Mouse (Mus musculus): ENCODE results near the gene Hpse2.

Gene Hpse2

DNA sequence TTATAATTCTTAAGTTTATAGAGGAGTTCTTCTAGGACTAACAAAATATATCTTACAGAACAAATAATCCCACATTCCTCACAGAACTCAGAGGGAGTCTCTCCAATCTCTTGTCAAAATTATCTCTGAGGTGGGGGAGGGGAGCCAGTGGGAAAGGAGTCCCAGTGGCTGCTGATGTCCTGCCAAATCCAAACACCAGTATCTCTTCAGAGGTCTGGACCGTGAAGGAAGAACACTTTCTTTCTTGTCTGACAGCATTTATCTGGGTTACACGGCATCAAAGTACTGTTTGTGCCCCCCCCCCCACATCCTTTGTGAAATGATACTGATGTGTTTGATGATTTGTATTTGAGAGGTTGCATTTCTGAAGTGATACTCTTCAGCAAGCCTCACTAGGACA, 213.3 kb downstream of the Hpse2 start:
- no peak for DNase-seq (ENCODE audit: low read depth, low spot score)

DNA sequence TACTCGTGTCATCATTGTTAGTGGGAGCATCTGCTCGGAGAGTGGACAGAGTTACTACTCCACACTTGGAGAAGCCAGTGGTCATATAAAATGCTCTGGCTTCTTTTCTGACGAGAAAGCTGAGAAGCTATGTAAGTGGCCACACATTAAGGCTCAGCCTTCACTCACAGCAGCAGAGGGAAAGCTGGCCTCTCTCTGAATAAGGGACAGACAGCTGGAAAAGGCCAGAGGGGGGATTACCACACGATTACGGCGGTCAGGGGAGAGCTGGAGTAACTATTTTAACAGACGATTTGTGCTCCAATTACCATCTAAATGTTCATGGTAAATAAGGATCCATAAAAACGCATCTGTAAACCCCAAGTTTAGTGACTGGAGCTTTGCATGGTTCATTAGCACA, 232.1 kb downstream of the Hpse2 start:
- no peak for DNase-seq (ENCODE audit: low read depth, low spot score)

DNA sequence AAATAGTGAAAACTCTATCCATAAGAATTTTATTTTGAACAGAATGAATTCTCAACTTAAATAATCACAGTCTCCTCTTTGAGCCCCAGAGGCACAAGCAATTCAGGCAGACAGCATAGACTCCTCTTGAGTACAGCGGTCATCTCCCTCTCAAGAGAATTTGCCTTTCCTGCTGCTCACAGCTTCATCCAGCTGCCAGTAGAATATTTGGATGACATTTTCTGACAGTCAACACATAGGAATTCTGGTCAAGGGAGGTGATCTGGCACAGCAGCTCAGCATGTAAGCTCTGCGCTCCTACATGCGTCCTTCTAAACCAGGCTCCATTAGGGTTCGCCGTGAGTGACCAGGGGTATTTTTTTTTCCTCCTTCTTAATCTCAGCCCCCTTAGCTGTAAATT, 232.6 kb downstream of the Hpse2 start:
- DNase-seq (ENCODE audit: low read depth, low spot score), result no peak

DNA sequence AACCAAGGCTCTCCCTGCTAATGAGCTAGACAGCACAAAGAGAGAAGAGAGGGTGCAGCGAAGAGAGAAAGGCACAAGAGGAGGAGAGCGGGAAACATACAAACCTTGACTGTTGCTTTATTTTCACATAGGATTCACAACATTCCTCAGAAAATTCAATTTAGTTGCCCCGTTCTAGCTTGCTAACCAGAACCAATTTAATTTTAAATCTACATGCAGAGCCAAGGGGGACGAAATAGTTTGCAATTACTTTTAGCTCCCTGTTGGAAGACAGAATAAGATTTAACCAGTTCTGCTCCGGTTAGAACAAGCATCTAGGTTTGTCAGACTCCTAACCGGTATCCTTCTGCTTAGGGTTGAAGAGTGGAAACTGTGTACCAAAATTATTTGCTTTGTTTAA, 240.3 kb downstream of the Hpse2 start:
- DNase-seq (ENCODE audit: low read depth, low spot score), result no peak

DNA sequence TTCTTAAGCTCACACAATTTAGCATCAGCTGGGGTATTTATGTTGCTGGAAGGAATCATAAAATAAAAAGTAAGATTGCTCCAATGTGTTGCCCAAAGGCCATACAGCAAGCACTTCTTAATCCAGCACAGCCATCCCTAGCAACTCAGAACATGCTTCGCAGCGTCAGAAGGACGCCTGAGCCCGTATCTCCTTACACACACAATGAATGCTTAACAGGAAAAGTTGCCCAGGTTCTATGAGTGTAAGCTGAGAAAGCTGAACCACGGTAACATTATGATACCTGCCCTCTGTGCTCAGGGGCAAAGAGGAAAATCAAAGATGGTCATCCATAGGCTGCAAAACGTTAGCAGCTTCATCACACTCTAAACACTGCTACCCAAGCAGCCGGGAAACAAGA, 241.3 kb downstream of the Hpse2 start:
- no peak for DNase-seq (ENCODE audit: low read depth, low spot score)

DNA sequence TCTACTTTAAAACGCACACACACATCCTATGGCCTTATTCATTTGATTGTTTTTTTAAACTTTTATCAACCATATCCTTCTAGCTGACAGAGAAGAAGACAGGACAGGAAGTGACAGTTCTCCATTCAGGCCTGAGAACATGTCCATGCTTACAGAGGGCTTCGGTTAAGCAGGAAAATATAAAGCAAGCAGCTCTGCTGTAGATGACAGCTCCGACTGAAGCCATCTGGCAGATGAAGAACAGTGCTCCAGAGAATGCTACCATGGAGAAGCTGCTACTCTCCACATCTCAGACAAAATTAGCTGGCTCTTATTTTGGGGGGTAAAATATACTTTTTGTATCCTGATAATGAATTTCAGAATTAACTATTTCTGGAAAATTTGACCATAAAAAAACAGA, 246.5 kb downstream of the Hpse2 start:
- DNase-seq (ENCODE audit: low read depth, low spot score), result no peak

DNA sequence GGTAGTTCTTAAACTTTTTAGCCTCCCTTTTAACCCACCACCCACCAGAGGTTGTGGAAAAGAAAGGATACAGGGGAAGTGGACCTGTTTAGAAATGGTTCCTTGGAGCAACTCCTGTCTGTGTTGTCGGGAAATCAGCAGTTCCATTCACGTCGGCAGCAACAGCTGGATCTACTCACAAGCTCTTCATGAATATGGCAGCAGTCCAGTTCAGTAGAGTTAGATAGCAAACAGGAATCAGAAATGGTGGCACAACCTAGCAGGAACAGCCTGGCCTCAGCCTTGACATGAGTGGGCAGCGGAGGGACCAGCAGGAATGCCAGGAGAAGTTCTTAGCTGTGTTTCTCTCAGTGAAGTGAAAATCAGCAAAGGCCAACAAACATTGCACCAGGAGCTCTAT, 278.4 kb downstream of the Hpse2 start:
- no peak for DNase-seq (ENCODE audit: low read depth, low spot score)

DNA sequence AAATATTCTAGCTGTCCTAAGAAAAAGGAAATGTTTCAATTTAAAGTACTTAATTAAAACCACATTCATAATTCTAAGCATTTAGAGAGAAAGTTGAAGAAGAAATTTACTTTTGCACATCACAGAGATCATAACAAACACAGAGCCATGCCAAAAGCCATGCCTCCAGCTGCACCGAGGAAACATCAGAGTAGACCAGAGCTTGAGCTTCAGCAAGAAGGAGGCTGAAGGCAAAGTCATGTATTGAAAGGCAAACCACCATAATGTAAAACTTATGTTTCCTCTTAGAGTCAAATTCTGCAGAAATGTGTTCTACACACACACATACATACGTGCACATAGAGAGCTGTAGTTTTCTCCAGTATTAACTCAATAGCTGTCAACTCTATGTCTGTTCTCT, 291.2 kb downstream of the Hpse2 start:
- no peak for DNase-seq (ENCODE audit: low read depth, low spot score)

DNA sequence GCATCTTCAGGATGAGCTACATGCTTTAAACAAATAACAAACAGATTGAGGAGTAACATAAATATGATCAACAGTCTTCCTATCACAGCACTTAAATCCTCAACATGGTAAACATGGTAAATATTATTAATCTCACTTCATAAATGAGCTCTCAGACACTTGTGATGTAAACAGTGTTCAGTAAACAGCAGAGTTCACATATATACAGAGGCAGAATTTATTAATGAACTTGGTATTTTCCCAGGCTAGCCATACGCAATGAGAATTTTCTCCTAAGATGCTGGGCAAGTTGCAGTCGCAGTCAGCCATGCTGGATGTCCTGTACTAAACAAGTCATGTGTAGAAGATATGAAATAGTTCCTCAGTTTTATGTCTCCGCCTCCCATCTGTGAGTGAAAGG, 300.9 kb downstream of the Hpse2 start:
- no peak for DNase-seq (ENCODE audit: low read depth, low spot score)

DNA sequence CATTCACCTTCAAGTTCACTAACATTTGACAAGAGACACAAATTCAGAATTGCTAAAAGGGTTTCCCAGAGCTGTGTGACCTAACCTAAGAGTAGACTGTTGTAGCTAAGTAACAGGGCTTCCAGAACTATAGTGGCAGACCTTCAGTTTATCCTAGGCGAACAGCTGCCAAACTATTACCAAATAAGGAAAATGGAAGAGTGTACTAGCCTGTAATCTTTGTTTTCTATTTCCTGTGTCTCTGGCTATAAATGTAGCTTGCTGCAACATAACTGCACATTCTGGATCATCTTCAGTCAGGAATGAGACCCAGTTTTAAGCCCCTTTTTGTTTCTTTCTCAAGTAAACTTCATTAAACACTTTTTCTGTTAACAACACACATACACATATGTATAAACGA, 324.0 kb downstream of the Hpse2 start:
- DNase-seq (ENCODE audit: low read depth, low spot score), result no peak

DNA sequence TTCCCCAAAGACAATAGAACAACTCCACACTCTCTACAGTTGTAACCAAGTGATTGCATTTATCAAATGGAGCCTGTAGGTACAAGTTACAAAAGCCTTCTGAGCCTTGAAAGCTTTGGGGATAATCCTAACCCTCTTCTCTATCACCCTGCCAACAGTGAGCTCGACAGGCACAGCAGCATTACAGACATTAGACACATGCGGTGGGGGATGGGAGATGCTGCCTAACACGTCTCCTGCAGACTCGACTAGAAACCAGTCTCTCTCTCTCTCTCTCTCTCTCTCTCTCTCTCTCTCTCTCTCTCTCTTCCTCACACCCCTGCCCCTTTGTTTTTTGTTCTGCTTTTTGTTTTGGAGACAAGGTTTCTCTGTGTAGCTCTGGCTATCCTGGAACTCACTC, 343.6 kb downstream of the Hpse2 start:
- DNase-seq (ENCODE audit: low read depth, low spot score), result no peak

DNA sequence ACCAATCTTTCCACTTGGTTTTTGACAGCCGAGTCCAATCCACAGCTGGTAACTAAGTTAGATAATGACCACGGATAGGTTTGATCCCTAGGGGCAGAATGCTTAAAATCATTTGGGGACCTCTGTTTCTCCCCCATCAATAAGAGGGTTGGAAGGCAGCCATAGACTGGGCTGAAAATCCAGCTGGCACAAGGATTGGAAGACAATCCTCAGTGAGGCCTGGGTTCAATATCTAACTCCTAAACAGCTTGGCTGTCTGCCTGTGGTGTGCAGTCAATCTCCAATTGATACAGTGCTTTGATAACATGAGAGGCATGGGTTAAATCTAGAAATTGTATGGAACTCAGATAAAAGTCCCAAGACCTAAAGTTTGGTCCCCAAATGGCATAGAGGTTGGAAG, 345.4 kb downstream of the Hpse2 start:
- DNase-seq (ENCODE audit: low read depth, low spot score), result no peak

DNA sequence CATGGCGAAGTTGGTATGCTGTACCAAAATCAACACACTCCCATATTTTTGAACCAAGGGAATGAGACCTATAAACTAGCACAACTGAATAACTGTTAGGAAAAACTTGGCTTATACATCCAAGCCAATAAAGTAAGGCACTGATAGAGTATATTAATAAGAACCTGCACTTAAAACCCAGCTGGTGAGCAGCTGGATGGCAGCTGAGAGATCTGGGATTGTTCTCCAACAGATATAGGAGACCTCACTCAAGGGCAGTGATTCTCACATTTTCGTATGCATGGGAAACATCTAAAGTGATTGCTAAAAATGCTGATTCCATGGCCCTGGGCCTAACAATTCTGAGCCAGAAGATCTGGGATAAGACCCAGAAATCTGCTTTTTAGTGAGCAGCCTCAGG, 345.9 kb downstream of the Hpse2 start:
- no peak for DNase-seq (ENCODE audit: low read depth, low spot score)

DNA sequence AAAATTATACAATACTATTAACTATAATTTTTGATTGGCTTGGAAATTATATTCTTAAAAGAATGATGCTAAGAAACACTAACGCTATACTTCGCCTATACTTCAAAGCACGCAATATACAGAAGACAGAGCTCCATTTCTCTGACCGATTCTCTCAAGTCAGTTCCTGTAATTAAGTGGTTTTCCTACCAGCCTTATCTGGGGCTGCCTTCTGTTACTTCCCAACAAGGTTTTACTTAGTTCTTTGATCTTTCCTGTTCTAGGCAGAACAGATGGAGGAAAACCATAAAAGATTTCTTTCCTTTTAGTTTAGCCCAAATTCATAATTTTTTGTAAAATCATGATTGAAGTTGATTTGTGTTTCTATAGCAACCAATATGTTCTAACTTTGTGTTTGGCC, 351.8 kb downstream of the Hpse2 start:
- no peak for DNase-seq (ENCODE audit: low read depth, low spot score)

DNA sequence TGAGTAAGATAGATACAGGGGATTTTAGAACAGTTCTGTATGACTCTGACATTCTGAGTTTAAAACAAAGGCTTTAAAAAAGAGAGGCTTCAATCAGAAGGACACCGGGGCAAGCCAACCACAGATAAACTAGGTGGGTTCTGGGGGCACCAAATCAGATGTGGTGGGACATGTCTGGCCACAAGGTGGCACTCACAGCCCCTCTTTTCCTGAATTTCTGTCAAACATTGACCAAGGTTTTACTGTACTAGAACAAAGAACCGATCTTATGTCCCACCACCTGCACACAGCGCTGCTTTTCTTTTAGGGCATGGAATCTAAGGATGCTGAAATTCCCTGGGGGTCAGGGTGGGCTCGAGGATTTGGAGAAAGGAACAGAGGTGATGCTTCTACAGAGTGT, 360.9 kb downstream of the Hpse2 start:
- peak; percentile 69 for DNase-seq (ENCODE audit: low read depth, low spot score)

DNA sequence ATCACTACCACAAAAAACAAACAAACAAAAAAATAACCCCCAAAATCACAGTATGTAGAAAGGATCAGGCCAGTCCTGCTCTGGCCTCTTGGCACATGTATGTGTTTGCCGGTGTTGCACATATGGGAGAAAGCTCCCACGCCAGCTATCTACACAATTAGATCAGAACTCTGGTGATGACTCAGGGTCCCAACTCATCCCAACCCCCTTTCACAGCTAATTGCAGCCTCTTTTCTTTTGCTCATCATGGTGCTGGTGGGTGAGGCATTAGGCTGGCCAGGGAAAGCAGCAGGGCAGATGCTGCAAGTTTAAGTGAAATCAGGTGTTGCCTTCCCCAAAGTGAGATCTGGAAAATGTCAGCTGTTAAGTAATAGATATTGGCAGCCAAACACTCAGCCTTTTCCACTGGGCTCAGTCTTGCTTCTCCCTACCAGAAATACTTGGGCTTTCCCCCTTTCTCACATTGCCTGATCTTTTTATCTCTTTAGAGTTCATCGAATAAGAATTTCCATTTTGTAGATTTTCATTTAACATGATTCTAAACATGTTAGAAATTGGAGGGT, 365.5 kb downstream of the Hpse2 start:
- no peak for DNase-seq (ENCODE audit: low read depth, low spot score)

DNA sequence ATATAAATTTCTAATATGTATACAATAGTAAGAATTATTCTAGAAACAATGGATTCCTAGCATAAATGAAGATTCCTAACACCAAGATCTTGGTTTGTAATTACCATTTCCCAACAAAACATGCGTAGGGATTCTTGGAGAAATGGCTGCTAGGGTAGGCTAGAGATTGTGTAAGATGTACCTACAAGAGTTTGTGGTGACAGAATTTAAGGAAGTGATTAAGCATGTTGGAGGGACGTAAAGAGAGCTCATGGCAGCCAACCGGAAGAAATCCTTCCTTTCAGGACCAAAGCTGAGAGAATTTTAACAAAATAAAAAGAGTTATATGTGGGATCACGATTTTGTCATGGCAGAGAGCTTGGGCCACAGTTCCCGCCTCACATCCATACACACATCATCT, 369.4 kb downstream of the Hpse2 start:
- no peak for DNase-seq (ENCODE audit: low read depth, low spot score)

DNA sequence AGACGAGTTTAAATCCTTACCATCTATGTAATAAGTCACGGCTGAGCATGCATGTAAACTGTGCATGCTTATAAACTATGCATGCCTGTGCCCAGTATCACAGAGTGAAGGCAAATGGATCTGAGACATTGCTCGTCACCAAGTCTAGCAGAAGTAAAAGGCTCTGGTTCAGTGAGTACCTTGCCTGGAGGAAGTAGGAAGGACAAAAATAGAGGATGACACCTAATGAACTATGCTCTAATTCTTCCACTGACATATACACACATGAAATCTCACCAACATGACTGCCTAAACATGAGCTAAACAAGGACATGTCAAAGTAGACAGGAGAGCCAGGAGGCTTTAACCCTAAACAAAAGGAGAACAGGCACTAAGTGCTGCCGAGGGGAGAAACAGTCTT, 391.7 kb downstream of the Hpse2 start:
- no peak for DNase-seq (ENCODE audit: low read depth, low spot score)

DNA sequence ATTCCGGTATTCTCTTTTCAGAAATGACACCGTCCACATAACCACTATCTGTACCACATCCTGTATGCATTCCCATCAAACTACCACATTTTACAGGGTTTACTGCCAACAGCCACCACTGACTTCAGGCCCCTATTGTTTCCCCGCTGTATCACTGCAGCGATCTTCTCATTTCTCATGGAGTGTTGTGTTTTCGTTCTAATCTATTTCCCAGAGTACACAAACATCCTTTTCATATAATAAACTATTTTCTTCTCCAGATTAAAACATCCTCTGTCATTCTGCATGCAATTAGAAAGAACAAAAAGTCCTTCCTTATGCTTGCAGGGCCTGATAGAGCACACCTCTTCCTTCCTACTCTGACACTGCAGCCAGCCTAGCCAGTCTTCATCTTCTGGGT, 399.3 kb downstream of the Hpse2 start:
- DNase-seq (ENCODE audit: low read depth, low spot score), result no peak

DNA sequence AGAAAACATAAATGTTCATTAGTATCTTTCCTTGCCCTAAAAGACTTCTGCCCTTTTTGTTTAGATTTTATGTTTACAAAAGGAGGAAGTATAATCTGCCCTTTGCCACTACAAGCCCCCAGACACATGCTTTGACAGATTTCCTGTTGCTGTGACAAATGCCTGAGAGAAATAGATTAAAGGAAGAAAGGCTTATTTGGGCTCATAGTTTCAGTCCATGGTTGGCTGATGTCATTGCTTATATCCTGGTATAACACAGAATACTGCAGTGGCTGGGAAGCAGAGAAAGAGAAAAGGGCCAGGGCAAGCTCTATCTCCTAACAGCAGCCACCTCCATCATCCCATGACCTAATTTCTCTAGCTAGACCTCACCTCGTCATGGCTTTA, 401.8 kb downstream of the Hpse2 start:
- no peak for DNase-seq (ENCODE audit: low read depth, low spot score)

DNA sequence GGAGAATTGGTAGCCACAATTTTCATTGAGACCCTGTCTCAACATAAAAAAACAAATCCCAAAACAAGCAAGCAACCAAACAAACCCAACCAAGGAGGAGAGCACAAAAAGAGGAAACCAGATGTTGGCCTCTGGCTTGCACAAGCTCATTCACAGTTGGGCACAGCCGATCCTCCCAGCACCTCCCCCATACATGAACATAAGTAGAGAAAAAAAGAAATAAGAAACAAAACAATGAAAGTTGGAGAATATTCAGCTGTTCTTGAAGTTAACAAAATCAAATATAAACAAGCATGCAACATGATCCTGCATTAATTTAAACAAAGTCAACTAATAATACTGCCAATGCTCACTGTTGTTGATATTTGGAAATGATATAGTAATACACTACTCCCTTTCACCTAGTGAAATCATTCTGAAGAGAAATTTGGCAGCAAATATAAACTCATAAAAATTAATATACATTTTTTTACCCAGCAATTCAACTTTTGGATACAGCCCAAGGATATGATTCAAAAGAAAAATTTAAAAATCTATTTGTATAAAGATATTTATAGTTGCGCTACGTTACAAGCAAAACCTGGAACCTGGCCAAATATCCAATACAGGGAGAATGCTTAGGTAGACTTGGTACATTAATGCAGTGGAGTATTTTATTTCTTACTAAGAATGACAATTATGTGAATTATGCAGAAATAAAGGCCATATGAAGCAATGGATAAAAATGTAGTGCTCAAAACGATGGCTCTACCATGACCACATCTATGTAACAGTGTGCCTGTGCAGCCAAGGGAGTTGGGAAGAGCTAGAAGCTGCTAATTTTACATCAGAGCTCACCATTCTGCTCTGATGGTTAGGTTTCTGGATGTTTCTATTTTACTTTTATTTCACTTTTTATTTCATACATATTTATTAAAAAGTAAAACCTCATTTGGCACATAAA, 402.5 kb downstream of the Hpse2 start:
- DNase-seq (ENCODE audit: low read depth, low spot score), result no peak

DNA sequence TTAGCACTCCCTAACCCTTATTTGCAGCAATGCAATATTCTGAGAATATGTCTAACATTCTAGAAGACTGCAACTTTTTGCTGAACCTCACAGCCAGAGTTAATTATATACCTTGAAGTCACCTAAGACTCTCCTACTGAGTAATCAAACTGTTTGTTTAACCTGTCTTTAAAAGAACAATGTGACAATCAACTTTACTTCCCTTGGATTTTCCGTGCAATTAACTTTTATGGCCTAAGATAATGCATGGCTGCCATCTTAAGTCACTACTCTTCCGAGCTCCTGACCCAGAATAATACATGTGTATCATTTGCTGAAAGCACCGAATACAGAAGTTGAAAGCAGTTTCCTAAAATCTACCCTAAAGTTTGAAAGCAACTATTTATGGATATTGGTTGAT, 407.6 kb downstream of the Hpse2 start:
- DNase-seq (ENCODE audit: low read depth, low spot score), result no peak

DNA sequence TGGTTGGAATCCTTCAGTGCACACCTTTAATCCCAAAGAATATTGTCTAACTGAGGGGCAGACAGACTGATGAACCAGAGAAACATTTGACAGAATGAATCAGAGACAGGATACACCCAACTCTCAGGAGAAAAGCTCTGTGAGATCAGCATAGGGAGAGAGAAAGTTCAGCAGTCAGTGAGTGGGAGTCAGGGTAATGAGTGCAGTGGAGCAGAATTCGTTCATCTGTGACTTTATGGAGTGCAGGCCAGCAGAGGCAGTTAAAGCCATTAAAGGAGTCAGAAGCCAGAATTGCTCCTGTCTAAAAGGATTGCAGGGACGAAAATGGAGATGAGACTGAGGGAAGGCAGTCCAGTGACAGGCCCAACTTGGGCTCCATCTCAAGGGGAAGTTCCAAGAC, 410.2 kb downstream of the Hpse2 start:
- no peak for DNase-seq (ENCODE audit: low read depth, low spot score)

DNA sequence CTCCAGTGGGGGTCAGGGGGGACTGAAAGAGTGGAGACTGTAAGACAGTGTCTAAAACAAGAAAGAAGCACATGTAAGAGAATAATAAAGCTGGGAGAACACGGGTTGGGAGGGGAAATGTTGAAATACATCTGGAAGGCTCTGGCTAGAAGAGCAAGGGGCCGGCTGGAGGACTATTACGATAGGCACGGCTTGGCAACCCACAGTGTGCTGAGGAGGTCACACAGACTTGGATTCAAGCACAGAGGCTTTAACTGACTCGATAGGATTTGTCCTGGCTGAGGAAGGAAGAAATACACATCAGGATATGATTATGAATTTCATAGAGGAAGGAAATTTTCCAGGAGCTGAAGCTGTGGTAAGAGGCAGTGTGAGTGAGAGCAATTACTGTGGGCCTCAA, 414.4 kb downstream of the Hpse2 start:
- no peak for DNase-seq (ENCODE audit: low read depth, low spot score)
